Mouse (Mus musculus): ENCODE results near the gene Saa3. TPM values are rescaled to one million over a fixed set of nuclear protein-coding genes. Genes with fewer than 3 reads are reported as not detected.
"Not testable (repeated sequence)": the region's sequence is repeated elsewhere in the genome, so short reads cannot be mapped to it uniquely, and the experiment has no call there.

The Saa3 gene
- total RNA-seq (2021): under 1 TPM in 1 of 2 experiments, not detected in 1; 0.16 TPM
- long read RNA-seq: 0 reads

DNA sequence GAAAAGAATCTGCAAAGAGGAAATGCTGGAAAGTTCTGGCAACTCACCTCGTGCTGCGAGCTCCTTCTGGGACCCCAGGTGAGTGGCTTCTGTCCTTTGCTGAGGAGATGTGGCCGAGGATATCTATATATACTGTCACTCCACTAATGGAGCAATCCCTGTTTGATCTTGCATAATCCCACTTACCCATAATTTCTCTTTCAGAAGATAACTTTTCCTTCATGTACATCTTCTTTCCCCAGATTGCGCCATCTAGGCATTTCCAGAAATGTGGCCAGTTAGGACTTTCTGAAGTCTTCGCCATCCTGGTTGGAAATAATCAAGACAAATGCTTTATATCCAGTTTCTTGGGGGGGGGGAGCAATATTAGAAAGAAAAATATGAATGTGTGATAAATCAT is at the start of gene Saa3:
Gene Saa3 (minus strand): TSS at position 101 of the 400 bp plus-strand sequence.
- DNase-seq (ENCODE audit: low spot score in 2 of 2): no peak

- no peak for DNase-seq (ENCODE audit: low spot score in 2 of 2)
Measured at GRCm38 (mm10) chr7:46764672-46765071, 49.2 kb upstream of the Saa3 start.

DNA sequence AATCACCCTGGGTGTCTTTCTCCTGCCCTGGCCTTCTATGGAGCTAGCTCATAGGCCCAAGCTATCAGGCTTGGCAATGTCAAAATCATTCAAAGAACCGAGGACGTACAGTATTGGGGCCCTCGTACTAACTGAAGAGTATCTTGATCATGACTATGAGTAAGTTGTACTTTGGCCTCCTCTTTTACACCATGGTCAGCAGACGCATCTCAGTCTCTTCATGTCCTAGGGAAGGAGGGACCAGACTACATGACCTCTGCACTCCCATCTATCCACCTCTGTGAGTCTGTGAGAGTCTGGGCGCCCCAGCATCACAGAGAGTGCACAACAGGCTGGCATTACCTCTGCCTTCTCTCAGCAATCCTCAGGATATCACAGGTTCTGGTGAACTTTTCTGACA is 47.1 kb upstream of the Saa3 start:
- DNase-seq (ENCODE audit: low spot score in 2 of 2): no peak

- no peak for DNase-seq (ENCODE audit: low spot score in 2 of 2)
Measured at GRCm38 (mm10) chr7:46761049-46761795, 45.7 kb upstream of the Saa3 start.

DNA sequence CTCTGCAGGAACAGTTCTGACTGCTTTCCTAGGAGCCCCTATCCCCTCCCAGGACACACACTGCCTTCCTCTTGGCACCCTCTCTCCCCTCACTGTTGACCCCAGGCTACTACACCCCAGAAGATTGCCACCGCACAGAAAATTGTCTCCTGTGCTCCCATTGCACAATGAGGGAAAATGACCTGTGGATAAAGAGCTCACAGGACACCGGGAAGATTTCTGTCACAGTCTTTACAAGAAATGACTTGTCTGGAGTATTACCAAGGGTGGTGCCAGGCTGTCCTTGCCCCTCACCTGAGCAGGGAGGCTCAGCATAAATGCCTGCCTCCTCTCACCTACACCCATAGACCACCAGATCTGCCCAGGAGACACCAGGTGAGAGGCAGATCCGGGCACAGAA is 36.0 kb upstream of the Saa3 start, which contains the start of gene Saa2:
Gene Saa2 (plus strand): TSS at position 301 of the 400 bp plus-strand sequence.
- DNase-seq (ENCODE audit: low spot score in 2 of 2): no peak

- no peak for DNase-seq (ENCODE audit: low spot score in 2 of 2)
Measured at GRCm38 (mm10) chr7:46748459-46748858, 33.0 kb upstream of the Saa3 start.

GRCm38 (mm10) chr7:46746381-46746780 is 30.9 kb upstream of the Saa3 start:
- no peak for DNase-seq (ENCODE audit: low spot score in 2 of 2)

DNA sequence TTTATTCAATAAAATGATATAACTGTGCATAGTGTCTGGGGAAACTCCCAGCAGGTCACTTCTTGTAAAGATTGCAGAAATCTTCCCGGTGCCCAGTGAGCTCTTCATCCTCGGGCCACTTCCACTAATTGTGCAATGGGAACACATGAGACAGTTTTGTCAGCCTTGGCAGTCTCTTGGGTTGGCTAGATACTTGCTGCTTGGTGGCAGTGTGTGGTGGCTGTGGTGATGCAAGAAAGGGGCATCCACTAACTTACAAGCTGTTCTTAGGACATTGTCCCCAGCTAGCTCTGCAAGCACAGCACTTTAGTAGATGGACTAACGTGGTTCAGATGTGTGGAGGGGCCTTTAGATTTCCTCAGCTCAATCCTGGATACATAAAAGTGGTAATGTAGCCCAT is 30.3 kb upstream of the Saa3 start:
- DNase-seq (ENCODE audit: low spot score in 2 of 2): no peak

DNA sequence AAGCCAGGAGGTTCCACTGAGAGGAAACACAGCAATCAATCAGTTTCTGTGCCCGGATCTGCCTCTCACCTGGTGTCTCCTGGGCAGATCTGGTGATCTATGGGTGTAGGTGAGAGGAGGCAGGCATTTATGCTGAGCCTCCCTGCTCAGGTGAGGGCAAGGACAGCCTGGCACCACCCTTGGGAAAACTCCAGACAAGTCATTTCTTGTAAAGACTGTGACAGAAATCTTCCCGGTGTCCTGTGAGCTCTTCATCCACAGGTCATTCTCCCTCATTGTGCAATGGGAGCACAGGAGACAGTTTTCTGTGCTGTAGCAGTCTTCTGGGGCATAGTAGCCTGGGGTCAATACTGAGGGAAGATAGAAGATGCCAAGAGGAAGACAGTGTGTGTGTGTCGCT is 27.4 kb upstream of the Saa3 start, which contains the start of gene Saa1:
Gene Saa1 (minus strand): TSS at position 101 of the 400 bp plus-strand sequence.
- not testable (repeated sequence) for DNase-seq (ENCODE audit: low spot score in 2 of 2)

DNA sequence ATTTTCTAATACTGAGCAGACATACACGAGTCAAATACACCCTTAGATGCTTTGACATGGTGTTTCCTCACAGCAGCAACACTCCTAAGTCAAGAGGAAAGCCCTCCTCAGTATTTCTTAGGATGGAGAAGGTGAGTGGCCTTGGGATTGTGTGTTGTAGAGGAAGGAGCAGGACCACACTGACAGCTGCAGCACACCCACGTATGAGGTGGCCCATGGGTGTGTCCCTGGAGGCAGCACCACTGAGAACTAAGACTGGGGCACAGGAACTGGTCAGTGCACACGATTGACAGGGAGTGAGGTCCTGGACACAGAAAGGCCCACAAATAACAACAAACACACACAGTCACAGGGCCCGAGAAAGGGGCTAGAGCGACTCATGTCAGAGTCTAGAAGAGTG is 24.5 kb upstream of the Saa3 start:
- not testable (repeated sequence) for DNase-seq (ENCODE audit: low spot score in 2 of 2)

GRCm38 (mm10) chr7:46738561-46739460 is 23.3 kb upstream of the Saa3 start:
- no peak for DNase-seq (ENCODE audit: low spot score in 2 of 2)

- no peak for DNase-seq (ENCODE audit: low spot score in 2 of 2)
Measured at GRCm38 (mm10) chr7:46734983-46735382, 19.5 kb upstream of the Saa3 start.

DNA sequence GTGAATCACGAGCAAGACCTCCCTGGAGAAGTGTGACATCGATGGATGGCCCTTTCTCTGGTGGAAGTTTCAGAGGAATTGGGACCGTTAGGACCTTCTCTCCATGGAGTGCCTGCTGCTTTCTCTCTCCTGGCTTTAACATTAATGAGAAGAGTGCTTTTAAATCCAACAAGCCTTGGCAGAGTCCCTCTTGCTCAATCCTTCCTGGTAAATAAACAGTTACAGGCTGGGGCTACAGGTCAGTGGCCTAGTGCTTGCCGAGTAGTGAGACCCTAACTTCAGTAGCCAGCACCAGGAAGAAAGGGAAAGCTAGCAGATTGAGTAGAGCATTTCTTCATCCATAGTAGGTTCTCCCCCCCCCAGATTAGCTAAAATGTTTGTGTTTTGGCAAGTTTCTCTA is 17.0 kb upstream of the Saa3 start, which contains the start of gene Saa4:
Gene Saa4 (minus strand): TSS at position 146 of the 400 bp plus-strand sequence.
- DNase-seq (ENCODE audit: low spot score in 2 of 2): no peak

- no peak for DNase-seq (ENCODE audit: low spot score in 2 of 2)
Measured at GRCm38 (mm10) chr7:46727584-46727983, 12.1 kb upstream of the Saa3 start.

DNA sequence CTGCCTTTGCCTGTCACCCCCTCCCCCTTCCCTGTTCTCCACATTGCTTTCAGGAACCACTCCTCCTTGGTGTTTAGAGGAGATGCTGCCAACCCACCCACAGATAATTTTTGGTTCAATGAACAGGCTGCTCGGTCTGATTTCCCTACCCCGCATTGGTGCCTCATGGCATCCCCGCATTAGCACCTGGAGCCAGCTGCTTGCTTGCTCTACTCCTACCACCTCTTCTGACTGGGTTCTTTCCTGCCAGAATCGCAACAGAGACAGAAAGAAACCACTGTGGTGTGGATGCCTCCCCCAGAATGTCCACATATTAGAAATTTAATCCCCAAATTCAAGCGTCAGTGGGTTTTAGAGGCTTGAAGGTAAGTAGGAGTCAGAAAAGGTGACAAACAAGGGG is 8.9 kb upstream of the Saa3 start:
- peak in 1 of 2 experiments; percentile 8 for DNase-seq (ENCODE audit: low spot score in 2 of 2)

- DNase-seq (ENCODE audit: low spot score in 2 of 2): no peak
Measured at GRCm38 (mm10) chr7:46723849-46724248, 8.3 kb upstream of the Saa3 start.

GRCm38 (mm10) chr7:46723354-46723753 is 7.9 kb upstream of the Saa3 start:
- DNase-seq (ENCODE audit: low spot score in 2 of 2): no peak

- DNase-seq (ENCODE audit: low spot score in 2 of 2): no peak
Measured at GRCm38 (mm10) chr7:46720460-46720859, 5.0 kb upstream of the Saa3 start.

DNA sequence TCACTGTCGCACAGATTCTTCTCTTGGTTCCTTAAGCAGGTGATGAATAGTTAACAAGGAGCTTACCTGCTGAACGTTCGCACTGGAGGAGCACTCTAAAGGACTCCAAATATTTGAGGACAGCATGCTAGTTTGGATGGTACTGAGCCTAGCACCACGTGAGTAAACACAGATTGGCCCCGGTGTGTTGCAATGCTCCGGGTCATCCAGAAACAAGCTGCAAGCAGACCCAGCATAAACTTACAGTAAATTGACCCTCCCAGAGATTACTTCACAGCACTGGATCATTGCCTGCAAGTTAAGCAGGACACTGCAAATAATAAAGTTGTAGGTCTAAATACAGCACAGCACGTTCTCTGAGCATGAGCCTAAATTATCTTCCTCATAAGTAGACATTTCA is 4.0 kb upstream of the Saa3 start:
- DNase-seq (ENCODE audit: low spot score in 2 of 2): no peak

DNA sequence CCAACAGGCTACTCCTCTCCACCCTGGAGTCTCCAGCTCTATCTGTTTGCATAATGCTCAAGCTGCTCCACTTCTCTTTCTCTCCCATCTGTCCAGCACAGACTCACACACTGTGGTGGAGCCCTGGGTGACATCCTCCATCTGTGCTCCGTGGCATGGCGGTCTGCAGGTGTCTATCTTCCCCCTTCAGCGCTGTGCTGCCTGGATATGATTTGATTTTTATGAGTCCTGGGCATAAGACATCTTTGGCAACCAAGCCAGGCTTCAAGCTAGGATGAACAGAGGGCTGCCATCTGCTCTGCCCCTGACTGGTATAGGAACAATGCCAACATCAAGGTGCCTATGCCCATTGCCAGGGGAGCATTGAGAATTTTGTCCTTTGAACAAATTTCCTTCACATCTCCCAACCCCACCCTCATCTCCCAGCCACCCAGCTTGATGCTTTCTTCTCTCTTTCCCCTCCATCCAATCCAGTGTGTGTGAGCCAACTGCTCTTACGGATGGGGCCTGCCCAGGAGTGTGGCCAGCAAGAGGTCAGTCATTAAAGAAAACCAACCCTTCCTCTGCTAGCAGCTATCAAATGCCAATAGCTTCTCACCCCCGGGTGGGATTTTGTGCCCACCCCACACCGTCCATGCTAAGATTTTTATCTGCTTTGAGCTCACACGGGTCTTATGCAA is 3.2 kb upstream of the Saa3 start:
- DNase-seq (ENCODE audit: low spot score in 2 of 2): no peak

- DNase-seq (ENCODE audit: low spot score in 2 of 2): peak in 1 of 2 experiments; percentile 12
Measured at GRCm38 (mm10) chr7:46716897-46717296, 1.4 kb upstream of the Saa3 start.
